Mouse (Mus musculus): ENCODE data around the gene Cops3. TPM values are rescaled to one million over a fixed set of nuclear protein-coding genes. Genes with fewer than 3 reads are reported as not detected.

The Cops3 gene
- polyA plus RNA-seq, 1 experiment from 2014 or later, result 224 TPM

DNA sequence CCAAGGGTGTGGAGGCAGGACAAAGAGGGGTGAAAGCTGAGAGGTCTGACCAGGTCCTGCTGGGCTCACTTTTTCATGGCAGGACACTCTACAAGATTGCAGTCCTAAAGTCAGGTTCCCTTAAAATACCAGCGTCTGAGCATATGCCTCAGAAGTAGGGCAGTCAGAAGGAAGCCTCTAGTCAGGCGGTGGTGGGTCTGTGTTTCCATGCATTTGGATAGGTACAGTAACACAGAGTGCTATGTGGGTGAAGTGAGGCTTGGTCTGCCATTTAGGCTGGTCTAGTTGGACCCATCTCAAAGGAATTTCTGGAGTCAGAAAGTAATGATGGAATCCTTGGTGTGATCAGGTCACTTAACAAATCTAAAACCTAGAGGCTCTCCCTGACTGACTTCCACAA, 70.3 kb downstream of the Cops3 start:
- Histone ChIP-seq H3K9me3 (no peaks in the 10 kb centered on the region), H3K4me3 (no peak overlapping the region), H3K27me3 (replicated peaks; ENCODE audit: low read depth, poor library complexity, severe bottlenecking) (no peaks in the 10 kb centered on the region), H3K27ac (replicated peaks) (no peak overlapping the region), H3K36me3 (replicated peaks) (peaks cover 100% of the 10 kb centered on the region), H3K4me1 (no peaks in the 10 kb centered on the region)
- no peak for DNase-seq (ENCODE audit: low spot score)
- WGBS, result 87% methylated on average over 2 of the region's 2 CpGs

Other genes starting within 250 kb of the Cops3 start
- gene Olfr223, start 246.5 kb downstream of the Cops3 start, polyA plus RNA-seq (2016; fragmentation: Nextera tagmentation; extraction: Ambion mirVana), result not detected in 2 replicates
- gene Mprip, start 178.5 kb downstream of the Cops3 start, polyA plus RNA-seq (2016; fragmentation: Nextera tagmentation; extraction: Ambion mirVana), result 40.8 and 49.9 TPM in 2 replicates
- 4.7 TPM in 2 replicates for gene Pld6, start 52.2 kb downstream of the Cops3 start, polyA plus RNA-seq (2016; fragmentation: Nextera tagmentation; extraction: Ambion mirVana)
- 34.2 and 35.1 TPM in 2 replicates for gene Flcn, start 29.8 kb downstream of the Cops3 start, polyA plus RNA-seq (2016; fragmentation: Nextera tagmentation; extraction: Ambion mirVana)
- 34.3 and 37.3 TPM in 2 replicates for gene Nt5m, start 391 bp downstream of the Cops3 start, polyA plus RNA-seq (2016; fragmentation: Nextera tagmentation; extraction: Ambion mirVana)
- gene Med9, start 108.4 kb upstream of the Cops3 start, polyA plus RNA-seq (2016; fragmentation: Nextera tagmentation; extraction: Ambion mirVana), result 48.3 and 51.5 TPM in 2 replicates
- 2.1 and 2.4 TPM in 2 replicates for gene Rasd1, start 125.1 kb upstream of the Cops3 start, polyA plus RNA-seq (2016; fragmentation: Nextera tagmentation; extraction: Ambion mirVana)
- gene Pemt, start 206.7 kb upstream of the Cops3 start, polyA plus RNA-seq (2016; fragmentation: Nextera tagmentation; extraction: Ambion mirVana), result 7.8 and 8.7 TPM in 2 replicates

Data from embryonic facial prominence, embryonic 10.5 days (tissue).